Mouse (Mus musculus) heart, adult 9 months (tissue): ENCODE data around the gene Lrrc4.

Experiments
- DNase-seq, 2 experiments: peaks; one replicate each; pipeline ENCODE4 v3.0.0; 2022; ENCODE audit warnings: low spot score in 2 of 2

Gene Lrrc4

GRCm38 (mm10) chr6:28615408-28615807, 216.1 kb downstream of the Lrrc4 start:
- DNase-seq = no peak

GRCm38 (mm10) chr6:28614856-28615255, 216.7 kb downstream of the Lrrc4 start:
- peak in 1 of 2 experiments; percentile 19 for DNase-seq

- DNase-seq = no peak
These were observed 218.1 kb downstream of the Lrrc4 start for GRCm38 (mm10) chr6:28613441-28613840.
